Mouse (Mus musculus): ENCODE data around the gene Kcnk7.
"Not testable (repeated sequence)": the region's sequence is repeated elsewhere in the genome, so short reads cannot be mapped to it uniquely, and the experiment has no call there.

The Kcnk7 gene

GRCm38 (mm10) chr19:5704163-5704800 lies at the start of gene Kcnk7:
Kcnk7 (plus strand) TSS chr19:5704367.
- no peak for DNase-seq

- no peak for DNase-seq
Measured at GRCm38 (mm10) chr19:5654720-5655298, 49.4 kb upstream of the Kcnk7 start.

GRCm38 (mm10) chr19:5660942-5661751 lies 43.0 kb upstream of the Kcnk7 start:
- peak; percentile 32 for DNase-seq

- DNase-seq = no peak
Measured at GRCm38 (mm10) chr19:5662310-5662709, 41.9 kb upstream of the Kcnk7 start.

- peak; percentile 78 for DNase-seq
Measured at GRCm38 (mm10) chr19:5662981-5663913, 40.9 kb upstream of the Kcnk7 start, which contains the start of gene Sipa1. Sipa1 (minus strand) TSS chr19:5663707.

GRCm38 (mm10) chr19:5664669-5665257 lies 39.4 kb upstream of the Kcnk7 start:
- no peak for DNase-seq

GRCm38 (mm10) chr19:5665465-5665864 lies 38.7 kb upstream of the Kcnk7 start:
- no peak for DNase-seq

- no peak for DNase-seq
Measured at GRCm38 (mm10) chr19:5666386-5666785, 37.8 kb upstream of the Kcnk7 start.

GRCm38 (mm10) chr19:5668372-5668771 lies 35.8 kb upstream of the Kcnk7 start:
- DNase-seq = no peak

- DNase-seq = no peak
Measured at GRCm38 (mm10) chr19:5680432-5680831, 23.7 kb upstream of the Kcnk7 start.

GRCm38 (mm10) chr19:5684236-5684635 lies 19.9 kb upstream of the Kcnk7 start:
- no peak for DNase-seq

- DNase-seq = no peak
Measured at GRCm38 (mm10) chr19:5684985-5685384, 19.2 kb upstream of the Kcnk7 start.

GRCm38 (mm10) chr19:5685431-5685830 lies 18.7 kb upstream of the Kcnk7 start:
- no peak for DNase-seq

- DNase-seq = no peak
Measured at GRCm38 (mm10) chr19:5685861-5686260, 18.3 kb upstream of the Kcnk7 start.

GRCm38 (mm10) chr19:5686437-5686836 lies 17.7 kb upstream of the Kcnk7 start:
- no peak for DNase-seq

- not testable (repeated sequence) for DNase-seq
Measured at GRCm38 (mm10) chr19:5686954-5687353, 17.2 kb upstream of the Kcnk7 start.

GRCm38 (mm10) chr19:5687738-5688137 lies 16.4 kb upstream of the Kcnk7 start:
- no peak for DNase-seq

GRCm38 (mm10) chr19:5688200-5689087 lies 15.7 kb upstream of the Kcnk7 start, which contains the start of the genes Map3k11 and Pcnx3:
Map3k11 (plus strand) TSS chr19:5688742.
Pcnx3 (minus strand) TSS chr19:5688908.
- DNase-seq = peak; percentile 98

GRCm38 (mm10) chr19:5689088-5689428 lies 15.1 kb upstream of the Kcnk7 start:
- no peak for DNase-seq

- peak; percentile 79 for DNase-seq
Measured at GRCm38 (mm10) chr19:5689565-5690342, 14.4 kb upstream of the Kcnk7 start.

All from right cerebral cortex, postnatal 25 days (tissue).